Mouse (Mus musculus) liver, adult 2 months (tissue): Measurements from ENCODE around the gene Tmem107. TPM values are rescaled to one million over a fixed set of nuclear protein-coding genes. Genes with fewer than 3 reads are reported as not detected.
A peak's percentile ranks its signal among the peaks of the same experiment; 100 is the strongest.
"Not testable (repeated sequence)": the region's sequence is repeated elsewhere in the genome, so short reads cannot be mapped to it uniquely, and the experiment has no call there.

Experiments used
- DNase-seq: peaks from one replicate; pipeline ENCODE4 v3.0.0-alpha.2; 2011; ENCODE audit warnings: low read depth, low spot score; ENCODE audit errors: extremely low read depth
- H3K27ac ChIP-seq: fragments of 200-500 bp; replicated peaks from 2 replicates; pipeline ENCODE4 v1.5.1; 2012; ENCODE audit warnings: low read depth, mild to moderate bottlenecking, control low read depth, inconsistent platforms, low read length; ENCODE audit not compliant: insufficient read depth
- H3K27me3 ChIP-seq: fragments of 200-500 bp; 2 replicates; pipeline ENCODE4 v1.6.1; 2012; ENCODE audit warnings: mild to moderate bottlenecking, moderate library complexity, low read length, inconsistent platforms; ENCODE audit not compliant: control insufficient read depth, insufficient read depth
- H3K36me3 ChIP-seq: fragments of 200-500 bp; 2 replicates; pipeline ENCODE4 v1.6.1; 2012; ENCODE audit warnings: low read length, inconsistent platforms; ENCODE audit not compliant: control insufficient read depth, insufficient read depth
- H3K4me1 ChIP-seq: fragments of 200-500 bp; 2 replicates; pipeline ENCODE4 v1.6.1; 2011; ENCODE audit warnings: low read length; ENCODE audit not compliant: control insufficient read depth, insufficient read depth
- H3K4me3 ChIP-seq: fragments of 200-500 bp; 2 replicates; pipeline ENCODE4 v1.5.1; 2011; ENCODE audit warnings: low read depth, mild to moderate bottlenecking, control low read depth, low read length, moderate library complexity; ENCODE audit not compliant: insufficient read depth
- H3K79me2 ChIP-seq: fragments of 200-500 bp; 2 replicates; pipeline ENCODE4 v1.6.1; 2012; ENCODE audit warnings: inconsistent platforms, mild to moderate bottlenecking, low read length, moderate library complexity; ENCODE audit not compliant: control insufficient read depth, insufficient read depth
- H3K9ac ChIP-seq: fragments of 200-500 bp; 2 replicates; pipeline ENCODE4 v1.6.1; 2012; ENCODE audit warnings: low read depth, mild to moderate bottlenecking, control low read depth, inconsistent platforms, low read length
- CTCF ChIP-seq: fragments of 200-500 bp; IDR thresholded peaks from 2 replicates; pipeline ENCODE4 v1.5.1; 2011; ENCODE audit warnings: low read depth, low read length, control low read depth
- POLR2A ChIP-seq: fragments of 200-500 bp; IDR thresholded peaks from 2 replicates; pipeline ENCODE4 v1.6.1; 2011; ENCODE audit warnings: low read length, control low read depth; ENCODE audit not compliant: insufficient read depth; ENCODE audit errors: extremely low read depth
- WGBS: fragments of 180-500 bp; shearing (Covaris S2); methylation state at CpG from one replicate; pipeline ENCODE4 v1.1.7; 2018; 5-methylcytosine and 5-hydroxymethylcytosine counted together
- polyA plus RNA-seq: library from polyadenylated mRNA; depleted of rRNA; stranded (reverse); fragments of >200 nt; gene quantifications from 2 replicates; pipeline ENCODE4 v1.2.3, GENCODE M21; 2012
- total RNA-seq: library from RNA; depleted of rRNA; stranded (reverse); fragments of >200 nt; gene quantifications from 2 replicates; pipeline ENCODE4 v1.2.3, GENCODE M21; 2014

Gene Tmem107
- total and polyA plus RNA-seq, 2 experiments = 2.2 to 4.7 TPM

- H3K4me1 ChIP-seq = peaks cover 15% of the 10 kb centered on the region
- TF ChIP-seq POLR2A = no peak
- TF ChIP-seq CTCF = no peak
- H3K9ac ChIP-seq = no peak overlapping the region
- 65% methylated on average over 7 of the region's 7 CpGs for WGBS
- H3K27ac ChIP-seq = no peak overlapping the region
- H3K4me3 ChIP-seq = no peak overlapping the region
- no peak for DNase-seq
- H3K79me2 ChIP-seq = peaks cover 16% of the 10 kb centered on the region
- H3K36me3 ChIP-seq = peaks cover 2% of the 10 kb centered on the region; the same call in 1 of the 2 replicates
- no peaks in the 10 kb centered on the region for H3K27me3 ChIP-seq
Observed at GRCm38 (mm10) chr11:69091566-69092385, 21.2 kb downstream of the Tmem107 start.

- peak; percentile 88 for TF ChIP-seq CTCF
- TF ChIP-seq POLR2A = no peak
- DNase-seq = peak; percentile 68
- Histone ChIP-seq H3K27me3 (no peaks in the 10 kb centered on the region), H3K79me2 (peaks cover 16% of the 10 kb centered on the region), H3K27ac (no peak overlapping the region; the same call in 1 of the 2 replicates), H3K9ac (no peak overlapping the region), H3K36me3 (peaks cover 2% of the 10 kb centered on the region; the same call in 1 of the 2 replicates), H3K4me1 (peaks cover 15% of the 10 kb centered on the region), H3K4me3 (no peak overlapping the region)
- WGBS = 4% methylated on average over 3 of the region's 3 CpGs
Observed at GRCm38 (mm10) chr11:69092386-69092751, 21.8 kb downstream of the Tmem107 start.

GRCm38 (mm10) chr11:69092871-69093270, 22.3 kb downstream of the Tmem107 start:
- Histone ChIP-seq H3K36me3 (peaks cover 2% of the 10 kb centered on the region; the same call in 1 of the 2 replicates), H3K27me3 (no peaks in the 10 kb centered on the region), H3K4me1 (peaks cover 17% of the 10 kb centered on the region), H3K9ac (no peak overlapping the region), H3K4me3 (no peak overlapping the region), H3K27ac (no peak overlapping the region; the same call in 1 of the 2 replicates), H3K79me2 (peaks cover 16% of the 10 kb centered on the region)
- peak; percentile 45 for DNase-seq
- whole genome bisulfite sequencing = 54% methylated on average over 4 of the region's 4 CpGs
- TF ChIP-seq CTCF (no peak; the same call in 1 of the 2 replicates), POLR2A (no peak)

GRCm38 (mm10) chr11:69093856-69094255, 23.2 kb downstream of the Tmem107 start:
- Histone ChIP-seq H3K79me2 (peaks cover 11% of the 10 kb centered on the region), H3K27ac (0 out of 2 replicates have a peak overlapping the region, but pooled peaks have one; percentile 11)
- 86% methylated on average over 7 of the region's 7 CpGs for WGBS

GRCm38 (mm10) chr11:69094697-69095429, 24.3 kb downstream of the Tmem107 start, which contains the start of gene Per1:
Gene Per1 (plus strand): TSS chr11:69095217.
- Histone ChIP-seq H3K9ac (peak within 1 kb of the TSS; percentile 88), H3K36me3 (peaks cover 2% of the 10 kb centered on the region; the same call in 1 of the 2 replicates), H3K4me3 (peak within 1 kb of the TSS; percentile 82), H3K4me1 (peaks cover 13% of the 10 kb centered on the region), H3K79me2 (peaks cover 6% of the 10 kb centered on the region; the same call in 1 of the 2 replicates), H3K27me3 (no peaks in the 10 kb centered on the region), H3K27ac (peak within 1 kb of the TSS; percentile 98)
- WGBS = under 1% methylated on average over 37 of the region's 37 CpGs
- peak; percentile 99 for DNase-seq
- TF ChIP-seq CTCF = no peak
- TF ChIP-seq POLR2A = peak; percentile 93

More at GRCm38 (mm10) chr11:69093856-69094255, 23.2 kb downstream of the Tmem107 start:
- not testable (repeated sequence) for H3K9ac ChIP-seq, H3K4me3 ChIP-seq, H3K27me3 ChIP-seq, DNase-seq, H3K36me3 ChIP-seq
- H3K4me1 ChIP-seq = peaks cover 21% of the 10 kb centered on the region
